Mouse (Mus musculus) lung, postnatal 0 days (tissue): ENCODE measurements around the gene March9. TPM values are rescaled to one million over a fixed set of nuclear protein-coding genes. Genes with fewer than 3 reads are reported as not detected.

Experiments
- ATAC-seq: fragments of 200-750 bp; cut with Nextera tagmentation; 2 replicates; pipeline ENCODE4 v1.8.0; 2017; ENCODE audit warnings: moderate library complexity
- DNase-seq: peaks from one replicate; pipeline ENCODE4 v3.0.0-alpha.2; 2016; ENCODE audit warnings: low spot score
- H3K27ac ChIP-seq: fragments of 300-500 bp; sonication (generic); 2 replicates; pipeline ENCODE4 v1.5.1; 2014; ENCODE audit warnings: antibody characterized with exemption, mild to moderate bottlenecking, low read length, mixed read lengths
- H3K27me3 ChIP-seq: fragments of 300-500 bp; sonication (generic); replicated peaks from 2 replicates; pipeline ENCODE4 v1.6.1; 2014; ENCODE audit warnings: low read length, mixed read lengths; ENCODE audit not compliant: insufficient read depth
- H3K36me3 ChIP-seq: fragments of 300-500 bp; sonication (generic); 2 replicates; pipeline ENCODE4 v1.6.1; 2014; ENCODE audit warnings: low read length, mixed read lengths; ENCODE audit not compliant: insufficient read depth
- H3K4me1 ChIP-seq: fragments of 300-500 bp; sonication (generic); 2 replicates; pipeline ENCODE4 v1.6.1; 2014; ENCODE audit warnings: antibody characterized with exemption, low read depth, low read length, mixed read lengths; ENCODE audit not compliant: insufficient read depth
- H3K4me2 ChIP-seq: fragments of 300-500 bp; sonication (generic); replicated peaks from 2 replicates; pipeline ENCODE4 v1.6.1; 2014; ENCODE audit warnings: low read depth, mild to moderate bottlenecking, low read length, moderate library complexity, mixed read lengths
- H3K4me3 ChIP-seq: fragments of 300-500 bp; sonication (generic); 2 replicates; pipeline ENCODE4 v1.5.1; 2014; ENCODE audit warnings: low read depth, low read length
- H3K9ac ChIP-seq: fragments of 300-500 bp; sonication (generic); replicated peaks from 2 replicates; pipeline ENCODE4 v1.6.1; 2014; ENCODE audit warnings: low read depth, mild to moderate bottlenecking
- H3K9me3 ChIP-seq: fragments of 300-500 bp; sonication (generic); 2 replicates; pipeline ENCODE4 v1.6.1; 2016; ENCODE audit warnings: low read length, mixed read lengths
- CTCF ChIP-seq: IDR thresholded peaks from 2 replicates; pipeline ENCODE4 v1.5.1; 2016; ENCODE audit warnings: antibody characterized with exemption, mild to moderate bottlenecking
- EP300 ChIP-seq: IDR thresholded peaks from 2 replicates; pipeline ENCODE4 v1.6.1; 2016; ENCODE audit warnings: antibody characterized with exemption, mild to moderate bottlenecking, control low read depth
- WGBS: fragments of 180-500 bp; shearing (Covaris S2); extraction: QIAGEN DNeasy Blood & Tissue Kit; methylation state at CpG from one replicate; pipeline ENCODE4 v1.1.7; 2014; 5-methylcytosine and 5-hydroxymethylcytosine counted together
- polyA plus RNA-seq: library from polyadenylated mRNA; unstranded; fragments of >200 nt; fragmentation: Nextera tagmentation; extraction: Ambion mirVana; gene quantifications from 2 replicates; pipeline ENCODE4 v1.2.1, GENCODE M21; 2015

March9 gene
- polyA plus RNA-seq, 1 experiment from 2014 or later, result 0.86 TPM

DNA sequence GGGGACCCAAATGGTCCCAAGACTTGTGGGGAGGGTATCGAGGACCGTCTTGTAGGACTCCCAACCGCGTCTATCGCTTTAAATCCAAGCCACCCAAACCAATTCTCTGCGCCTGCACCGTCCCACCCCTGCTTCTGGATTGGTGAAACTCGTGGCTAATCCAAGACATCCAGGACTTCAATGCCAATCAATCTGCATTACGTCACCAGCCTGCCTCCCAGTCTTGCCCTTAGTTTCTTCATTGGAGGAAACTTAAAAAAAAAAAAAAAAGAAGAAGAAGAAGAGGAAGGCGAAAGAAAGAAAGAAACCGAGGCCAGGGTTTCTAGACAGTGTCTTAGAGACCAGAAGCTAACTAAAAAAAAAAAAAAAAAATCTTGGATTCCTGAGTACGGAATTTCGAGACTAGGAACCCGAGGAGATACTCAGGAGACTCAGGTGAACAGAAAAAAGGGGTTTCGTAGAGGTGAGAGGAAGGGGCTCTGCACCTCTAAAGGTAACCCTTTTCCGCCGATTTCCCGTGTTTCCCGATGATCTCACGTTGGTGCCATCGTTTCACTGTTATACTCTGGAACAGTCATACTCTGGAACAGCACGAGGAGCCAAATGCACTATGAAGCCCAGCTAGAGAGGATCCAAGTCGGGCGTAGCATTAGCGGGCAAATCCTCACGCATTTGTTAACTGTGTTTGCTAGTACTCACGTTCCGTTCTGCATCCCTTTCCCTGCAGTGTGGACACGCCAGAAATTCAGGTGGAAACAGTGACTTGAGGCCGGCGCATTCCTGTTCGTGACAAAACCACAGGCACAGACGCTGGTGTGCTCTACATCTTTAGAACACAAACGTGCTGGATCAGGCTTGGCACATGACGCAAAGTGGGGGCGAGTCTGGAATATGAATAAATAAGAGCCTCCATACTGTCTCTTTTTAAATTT lies 10.5 kb upstream of the March9 start, which contains the start of gene Tspan31:
Gene Tspan31, minus strand, starts transcription at position 75 of the 932 bp plus-strand sequence.
- under 1% methylated on average over 36 of the region's 36 CpGs for WGBS

DNA sequence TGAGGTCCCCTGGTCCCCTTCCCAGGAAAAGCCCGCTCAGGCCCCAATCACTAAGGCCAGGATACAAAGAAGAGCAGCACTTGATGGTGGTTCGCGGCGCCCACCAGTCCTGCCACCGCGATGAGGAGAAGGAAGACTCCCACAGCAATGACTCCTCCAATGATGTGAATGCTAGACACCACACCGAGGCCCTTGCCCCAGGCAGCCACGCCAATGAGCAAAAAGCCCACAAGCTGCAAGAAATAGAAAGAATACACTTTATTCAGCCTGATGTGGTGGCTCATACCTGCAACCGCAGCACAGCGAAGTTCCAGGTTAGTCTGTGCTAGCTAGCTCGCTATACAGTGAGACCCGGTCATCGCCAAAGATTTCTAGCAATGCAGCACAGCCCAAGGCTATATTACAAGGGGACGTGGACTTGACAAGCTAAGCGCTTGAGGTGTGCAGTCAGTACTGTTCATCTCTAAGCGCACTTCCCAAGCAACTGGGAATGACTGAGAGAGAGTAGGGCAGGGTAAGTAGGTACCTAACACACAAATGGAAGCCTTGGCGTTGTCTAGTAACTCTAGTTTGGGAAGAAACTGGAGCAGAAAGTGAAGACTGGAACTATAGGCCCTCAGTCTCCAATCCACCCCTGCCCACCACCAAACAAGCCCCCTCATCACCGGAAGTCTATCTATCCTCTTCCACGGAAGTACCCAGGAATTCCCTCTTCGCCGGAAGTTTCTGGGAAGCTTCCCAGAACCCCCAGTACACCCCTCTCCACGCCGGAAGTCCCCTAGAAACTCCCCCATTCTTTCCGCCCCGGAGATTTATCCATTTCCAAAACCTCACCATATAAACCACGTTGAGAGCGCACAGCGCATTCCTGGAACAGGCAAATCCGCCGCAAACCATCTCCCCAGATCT lies 9.6 kb upstream of the March9 start:
- peak overlapping the region; percentile 83 for H3K27ac ChIP-seq
- no peaks in the 10 kb centered on the region for H3K27me3 ChIP-seq
- peak overlapping the region; percentile 59 for H3K4me3 ChIP-seq
- peaks cover 20% of the 10 kb centered on the region for H3K36me3 ChIP-seq
- H3K9ac ChIP-seq, result peak overlapping the region; percentile 60
- H3K4me1 ChIP-seq, result peaks cover 11% of the 10 kb centered on the region; the same call in 1 of the 2 replicates
- no peak for DNase-seq
- no peaks in the 10 kb centered on the region for H3K9me3 ChIP-seq
- 7% methylated on average over 30 of the region's 30 CpGs for WGBS
- peak; percentile 32 for ATAC-seq
- TF ChIP-seq CTCF (no peak), EP300 (no peak)
- peak overlapping the region; percentile 77 for H3K4me2 ChIP-seq

More for the DNA sequence above, 10.5 kb upstream of the March9 start, which contains the start of gene Tspan31:
- peak within 1 kb of the TSS; percentile 77 for H3K4me2 ChIP-seq
- peaks cover 11% of the 10 kb centered on the region; the same call in 1 of the 2 replicates for H3K4me1 ChIP-seq
- DNase-seq (peak; percentile 98), ATAC-seq (peak; percentile 96)
- no peaks in the 10 kb centered on the region for H3K9me3 ChIP-seq
- H3K27me3 ChIP-seq, result no peaks in the 10 kb centered on the region
- peaks cover 16% of the 10 kb centered on the region for H3K36me3 ChIP-seq
- peak; percentile 48; the same call in 1 of the 2 replicates for TF ChIP-seq EP300
- TF ChIP-seq CTCF, result no peak
- H3K9ac ChIP-seq, result peak within 1 kb of the TSS; percentile 60
- peak within 1 kb of the TSS; percentile 59 for H3K4me3 ChIP-seq
- H3K27ac ChIP-seq, result peak within 1 kb of the TSS; percentile 83

DNA sequence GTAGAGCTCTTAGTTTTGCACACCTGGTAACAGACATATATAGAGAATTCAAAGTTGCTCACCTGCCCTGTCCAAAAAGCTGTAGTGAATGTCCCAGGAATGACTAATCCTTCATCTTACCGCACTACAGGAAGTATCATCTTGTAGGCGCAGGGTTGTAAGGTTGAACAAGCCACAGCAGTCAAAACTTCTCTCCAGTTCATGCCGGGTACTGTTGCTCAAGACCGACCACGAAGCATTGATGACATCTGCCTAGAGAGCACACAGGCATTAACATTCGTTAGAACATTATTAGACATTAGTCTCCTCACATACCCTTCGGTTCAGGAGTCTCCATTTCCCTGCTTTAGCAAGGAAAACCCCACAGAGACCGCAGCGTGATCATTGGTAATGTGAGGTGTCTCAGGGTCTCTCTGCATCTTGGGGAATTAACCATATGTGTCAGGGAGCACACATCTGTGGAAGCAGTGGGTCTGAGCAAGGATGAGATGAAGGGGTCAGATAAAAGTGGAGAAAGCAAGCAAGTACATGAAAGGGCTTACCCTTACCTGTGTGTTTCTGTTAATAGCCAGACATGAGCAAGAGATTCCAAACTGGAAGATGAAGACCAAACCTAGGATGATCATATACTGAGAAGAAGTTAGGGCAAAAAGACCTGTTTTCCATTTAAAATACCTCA lies 8.5 kb upstream of the March9 start:
- H3K9me3 ChIP-seq, result no peaks in the 10 kb centered on the region
- WGBS, result 64% methylated on average over 9 of the region's 9 CpGs
- no peak overlapping the region for H3K4me3 ChIP-seq
- DNase-seq (no peak), ATAC-seq (no peak)
- H3K4me2 ChIP-seq, result no peak overlapping the region
- H3K9ac ChIP-seq, result no peak overlapping the region
- no peaks in the 10 kb centered on the region for H3K27me3 ChIP-seq
- H3K36me3 ChIP-seq, result peaks cover 20% of the 10 kb centered on the region
- H3K4me1 ChIP-seq, result peaks cover 14% of the 10 kb centered on the region; the same call in 1 of the 2 replicates
- TF ChIP-seq EP300 (no peak), CTCF (no peak)
- H3K27ac ChIP-seq, result no peak overlapping the region

DNA sequence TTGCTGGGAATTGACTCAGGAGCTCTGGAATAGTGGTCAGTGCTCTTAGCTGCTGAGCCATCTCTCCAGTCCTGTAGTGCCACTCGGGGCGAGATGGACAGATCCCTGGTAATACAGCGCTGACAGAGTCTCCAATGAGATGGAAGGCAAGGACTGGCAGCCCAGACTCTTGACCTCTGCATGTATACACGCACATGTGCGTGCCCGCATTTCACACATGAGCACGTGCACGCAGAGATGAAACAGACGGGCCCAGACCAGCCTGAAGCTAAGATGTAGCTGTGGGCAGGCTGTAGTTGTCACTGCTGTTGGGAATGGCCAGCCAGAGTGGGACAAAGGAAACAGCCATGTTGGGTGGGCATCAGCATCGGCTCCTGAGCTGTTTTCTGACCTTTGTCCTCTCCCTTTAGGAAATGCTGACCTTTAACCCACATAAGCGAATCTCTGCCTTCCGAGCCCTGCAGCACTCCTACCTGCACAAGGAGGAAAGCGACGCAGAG lies 6.6 kb upstream of the March9 start:
- peaks cover 20% of the 10 kb centered on the region for H3K36me3 ChIP-seq
- no peak overlapping the region for H3K4me2 ChIP-seq
- no peak overlapping the region for H3K27ac ChIP-seq
- no peak overlapping the region for H3K9ac ChIP-seq
- peaks cover 14% of the 10 kb centered on the region; the same call in 1 of the 2 replicates for H3K4me1 ChIP-seq
- WGBS, result 91% methylated on average over 14 of the region's 14 CpGs
- ATAC-seq, result no peak
- no peak for TF ChIP-seq EP300
- TF ChIP-seq CTCF, result no peak
- H3K4me3 ChIP-seq, result no peak overlapping the region
- H3K27me3 ChIP-seq, result no peaks in the 10 kb centered on the region
- no peak for DNase-seq
- H3K9me3 ChIP-seq, result no peaks in the 10 kb centered on the region

DNA sequence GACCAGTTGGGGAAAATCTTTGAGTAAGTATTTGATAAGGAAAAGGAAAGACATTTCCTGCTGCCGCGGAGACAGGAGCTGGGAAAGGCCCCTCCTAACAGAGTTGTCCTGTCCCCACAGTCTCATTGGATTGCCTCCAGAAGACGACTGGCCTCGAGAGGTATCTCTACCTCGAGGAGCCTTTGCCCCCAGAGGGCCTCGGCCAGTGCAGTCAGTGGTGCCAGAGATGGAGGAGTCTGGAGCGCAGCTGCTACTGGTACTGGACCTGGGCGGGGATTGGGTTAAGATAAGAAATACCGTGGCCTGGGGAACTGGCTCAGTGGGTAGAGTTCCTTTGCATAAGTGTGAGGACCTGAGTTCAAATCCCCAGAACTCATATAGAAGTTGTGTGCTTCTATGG lies 6.0 kb upstream of the March9 start:
- no peak overlapping the region for H3K4me3 ChIP-seq
- peaks cover 11% of the 10 kb centered on the region; the same call in 1 of the 2 replicates for H3K4me1 ChIP-seq
- no peak for DNase-seq
- H3K9ac ChIP-seq, result no peak overlapping the region
- no peak overlapping the region for H3K27ac ChIP-seq
- no peaks in the 10 kb centered on the region for H3K27me3 ChIP-seq
- TF ChIP-seq CTCF (no peak), EP300 (no peak)
- peaks cover 20% of the 10 kb centered on the region for H3K36me3 ChIP-seq
- WGBS, result 66% methylated on average over 9 of the region's 9 CpGs
- H3K4me2 ChIP-seq, result no peak overlapping the region
- no peak for ATAC-seq
- no peaks in the 10 kb centered on the region for H3K9me3 ChIP-seq
